Mouse (Mus musculus) liver, adult 2 months (tissue): Measurements from ENCODE around the gene Mre11a.

Source experiments
- CTCF ChIP-seq: fragments of 200-500 bp; IDR thresholded peaks from 2 replicates; pipeline ENCODE4 v1.5.1; 2011; ENCODE audit warnings: low read depth, low read length, control low read depth
- POLR2A ChIP-seq: fragments of 200-500 bp; IDR thresholded peaks from 2 replicates; pipeline ENCODE4 v1.6.1; 2011; ENCODE audit warnings: low read length, control low read depth; ENCODE audit not compliant: insufficient read depth; ENCODE audit errors: extremely low read depth

DNA sequence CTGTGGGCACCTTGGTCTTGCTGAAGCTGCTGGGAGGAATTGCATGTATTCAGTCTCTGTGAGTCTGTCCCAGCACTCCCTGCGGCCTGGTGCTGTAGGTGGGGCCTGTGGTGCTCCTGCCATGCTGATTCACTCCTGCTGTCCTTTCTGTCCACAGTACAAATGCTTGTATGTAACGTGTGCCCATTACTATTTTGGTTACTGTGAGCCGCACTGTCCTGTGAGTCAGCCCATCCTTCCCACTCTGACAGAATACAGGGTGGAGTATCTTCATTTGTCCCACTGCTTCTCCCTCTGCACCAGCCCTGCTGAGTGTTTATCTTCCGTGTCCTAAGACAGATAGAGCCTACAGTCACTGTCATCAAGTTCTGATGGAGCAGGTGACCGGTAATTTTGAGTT is 25.7 kb downstream of the Mre11a start:
- no peak for TF ChIP-seq POLR2A
- TF ChIP-seq CTCF = no peak
